Mouse (Mus musculus) C2C12 (cell line): Measurements from ENCODE around the gene Tnr. TPM values are rescaled to one million over a fixed set of nuclear protein-coding genes. Genes with fewer than 3 reads are reported as not detected.

Experiments used
- H3K27me3 ChIP-seq: one replicate; pipeline ENCODE4 v1.6.1; 2011; ENCODE audit not compliant: control insufficient read depth, insufficient read depth, insufficient read length
- H3K36me3 ChIP-seq: one replicate; pipeline ENCODE4 v1.6.1; 2011; ENCODE audit not compliant: control insufficient read depth, insufficient read depth
- H3K4me3 ChIP-seq: one replicate; pipeline ENCODE4 v1.5.1; 2011; ENCODE audit warnings: mild to moderate bottlenecking, control low read depth; ENCODE audit not compliant: poor library complexity, insufficient read depth, severe bottlenecking
- H3K79me2 ChIP-seq: one replicate; pipeline ENCODE4 v1.6.1; 2011; ENCODE audit not compliant: control insufficient read depth, insufficient read depth
- H3K79me3 ChIP-seq: one replicate; pipeline ENCODE4 v1.6.1; 2011; ENCODE audit warnings: low read depth, control low read depth
- H3ac ChIP-seq: one replicate; pipeline ENCODE3; 2011; ENCODE audit warnings: low read depth; ENCODE audit not compliant: control insufficient read depth, insufficient read length
- CEBPB ChIP-seq: IDR thresholded peaks from one replicate; pipeline ENCODE4 v1.6.1; 2011; ENCODE audit warnings: low read depth, mild to moderate bottlenecking, control low read depth, moderate library complexity
- CTCF ChIP-seq: IDR thresholded peaks from one replicate; pipeline ENCODE4 v1.5.1; 2011; ENCODE audit not compliant: control insufficient read depth, insufficient read depth, insufficient read length
- FOSL1 ChIP-seq: IDR thresholded peaks from one replicate; pipeline ENCODE4 v1.8.0; 2011; ENCODE audit warnings: mild to moderate bottlenecking, low read length; ENCODE audit not compliant: poor library complexity, insufficient read depth, severe bottlenecking
- MAX ChIP-seq: IDR thresholded peaks from one replicate; pipeline ENCODE4 v1.6.1; 2011; ENCODE audit warnings: mild to moderate bottlenecking, control low read depth
- MYOD1 ChIP-seq: IDR thresholded peaks from one replicate; pipeline ENCODE4 v1.6.1; 2011; ENCODE audit warnings: low read depth; ENCODE audit not compliant: control insufficient read depth, insufficient read length
- MYOG ChIP-seq: IDR thresholded peaks from one replicate; pipeline ENCODE4 v1.6.1; 2011; ENCODE audit not compliant: control insufficient read depth, insufficient read length; ENCODE audit errors: extremely low read depth
- USF1 ChIP-seq: IDR thresholded peaks from one replicate; pipeline ENCODE4 v1.6.1; 2011; ENCODE audit warnings: low read depth, mild to moderate bottlenecking, control low read depth, moderate library complexity
- polyA plus RNA-seq: library from polyadenylated mRNA; unstranded; fragments of >200 nt; fragmentation: generic; extraction: Trizol; gene quantifications from one replicate; pipeline ENCODE4 v1.2.1, GENCODE M21; 2012; ENCODE audit warnings: missing spikeins

Tnr gene
- polyA plus RNA-seq, 1 experiment = under 0.01 TPM

DNA sequence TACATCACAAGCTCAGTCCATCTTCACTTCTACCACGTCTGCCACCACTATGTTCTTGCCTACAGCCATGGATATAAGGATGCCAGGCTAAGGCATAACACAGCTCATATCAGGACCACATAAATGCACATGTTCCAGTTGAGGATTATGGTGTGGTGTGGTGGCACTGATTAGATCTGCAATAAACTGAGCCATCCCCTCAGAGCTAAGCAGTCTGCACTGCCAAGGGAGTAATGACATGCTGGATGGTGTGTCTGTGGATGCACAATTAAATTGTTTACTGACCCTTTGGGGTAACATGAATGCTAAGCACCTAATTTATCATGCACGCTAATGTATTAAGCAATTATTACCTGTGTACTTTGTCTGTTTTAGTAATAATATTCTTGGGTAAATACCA, 95.6 kb downstream of the Tnr start:
- Histone ChIP-seq H3K36me3 (no peaks in the 10 kb centered on the region), H3K79me3 (no peaks in the 10 kb centered on the region), H3K27me3 (peaks cover 6% of the 10 kb centered on the region), H3K4me3 (no peak overlapping the region), H3ac (no peak overlapping the region), H3K79me2 (no peaks in the 10 kb centered on the region)
- TF ChIP-seq MAX = no peak
- TF ChIP-seq USF1 = no peak
- no peak for TF ChIP-seq CTCF
- TF ChIP-seq CEBPB = no peak
- TF ChIP-seq MYOD1 = no peak
- TF ChIP-seq FOSL1 = no peak
- TF ChIP-seq MYOG = no peak

DNA sequence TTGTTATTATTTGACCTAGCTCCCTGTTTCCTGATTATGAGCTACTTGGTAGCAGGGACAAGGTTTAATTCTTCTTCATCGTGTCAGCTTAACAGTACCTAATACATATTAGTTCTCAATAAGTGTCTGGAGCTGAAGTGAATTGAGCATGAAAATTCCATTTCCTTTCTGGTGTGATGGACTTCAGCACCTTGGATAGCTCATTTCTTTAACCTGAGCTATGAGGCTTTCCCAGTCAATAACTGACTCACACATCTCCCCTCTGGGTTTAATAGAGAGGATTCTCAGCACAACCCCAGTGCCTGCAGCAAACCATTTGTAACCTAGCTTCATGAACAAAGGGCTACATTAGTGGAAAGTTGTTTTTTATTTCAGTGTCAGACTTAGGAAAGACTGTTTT, 97.8 kb downstream of the Tnr start:
- no peaks in the 10 kb centered on the region for H3K79me3 ChIP-seq
- TF ChIP-seq USF1 = no peak
- no peak for TF ChIP-seq CEBPB
- no peak for TF ChIP-seq MYOD1
- TF ChIP-seq MAX = no peak
- no peak for TF ChIP-seq MYOG
- TF ChIP-seq CTCF = no peak
- no peak for TF ChIP-seq FOSL1
- no peaks in the 10 kb centered on the region for H3K36me3 ChIP-seq
- no peaks in the 10 kb centered on the region for H3K27me3 ChIP-seq
- no peaks in the 10 kb centered on the region for H3K79me2 ChIP-seq
- H3ac ChIP-seq = no peak overlapping the region
- no peak overlapping the region for H3K4me3 ChIP-seq

DNA sequence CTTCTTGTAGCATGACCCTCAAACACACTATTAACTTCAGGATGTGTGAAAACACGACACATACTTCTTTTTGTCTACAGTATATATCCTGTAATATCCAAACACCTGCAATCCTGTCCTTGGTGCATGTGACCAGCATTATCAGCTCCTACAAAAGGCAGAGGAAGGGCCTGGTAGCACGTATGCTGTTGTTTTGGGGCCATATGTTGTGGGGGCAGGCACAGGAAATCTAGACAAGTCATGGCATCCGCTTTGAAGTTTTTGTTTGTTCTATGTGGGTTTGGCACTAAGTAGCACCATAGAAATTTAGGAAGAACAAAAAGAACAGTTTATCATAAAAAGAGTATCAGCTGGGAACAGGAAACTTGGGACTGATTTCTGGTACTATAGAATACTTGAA, 105.5 kb downstream of the Tnr start:
- Histone ChIP-seq H3K79me2 (no peaks in the 10 kb centered on the region), H3K36me3 (no peaks in the 10 kb centered on the region), H3K79me3 (no peaks in the 10 kb centered on the region), H3K27me3 (peaks cover 8% of the 10 kb centered on the region), H3ac (no peak overlapping the region), H3K4me3 (no peak overlapping the region)
- no peak for TF ChIP-seq MYOD1
- no peak for TF ChIP-seq CEBPB
- TF ChIP-seq CTCF = no peak
- no peak for TF ChIP-seq MAX
- TF ChIP-seq MYOG = no peak
- no peak for TF ChIP-seq USF1
- TF ChIP-seq FOSL1 = no peak

DNA sequence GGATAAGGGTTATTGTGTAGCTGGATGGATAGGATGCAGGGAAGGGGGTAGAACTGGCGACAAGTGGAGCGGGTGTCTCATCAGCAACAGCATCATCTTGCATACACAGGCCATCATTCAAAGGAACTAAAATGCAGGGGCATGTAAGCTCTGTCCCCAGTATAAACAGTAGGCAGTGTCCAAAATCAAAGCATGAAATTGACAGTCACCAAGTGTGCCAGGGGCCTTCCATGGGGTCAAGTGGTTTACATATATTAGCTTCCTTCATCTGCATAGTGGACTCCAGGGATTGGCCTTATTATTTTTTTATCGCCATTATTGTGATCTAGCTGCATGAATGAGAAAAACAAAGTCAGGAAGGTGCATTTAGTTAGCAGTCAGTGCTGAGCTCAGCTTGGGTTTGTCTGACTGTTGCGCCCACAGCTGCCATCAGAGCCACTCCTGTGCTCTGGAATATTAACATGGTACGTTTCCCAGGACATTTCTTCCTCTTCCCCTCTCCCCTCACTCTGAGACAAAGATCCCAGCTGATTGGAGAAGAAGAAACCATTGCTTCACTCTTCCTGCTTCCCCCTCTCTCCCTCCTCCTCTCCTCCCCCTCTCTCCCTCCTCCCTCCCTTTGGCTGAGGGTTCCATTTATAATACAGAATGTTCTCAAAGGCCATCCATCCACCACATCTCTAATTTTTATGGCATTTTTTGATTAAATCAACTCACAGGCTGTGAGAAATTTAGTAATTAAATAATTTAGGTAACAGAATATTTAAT, 106.4 kb downstream of the Tnr start:
- Histone ChIP-seq H3K27me3 (peaks cover 13% of the 10 kb centered on the region), H3K4me3 (no peak overlapping the region), H3K79me3 (no peaks in the 10 kb centered on the region), H3ac (no peak overlapping the region), H3K79me2 (no peaks in the 10 kb centered on the region), H3K36me3 (no peaks in the 10 kb centered on the region)
- TF ChIP-seq CTCF (no peak), MYOD1 (no peak), MYOG (no peak), MAX (no peak)

DNA sequence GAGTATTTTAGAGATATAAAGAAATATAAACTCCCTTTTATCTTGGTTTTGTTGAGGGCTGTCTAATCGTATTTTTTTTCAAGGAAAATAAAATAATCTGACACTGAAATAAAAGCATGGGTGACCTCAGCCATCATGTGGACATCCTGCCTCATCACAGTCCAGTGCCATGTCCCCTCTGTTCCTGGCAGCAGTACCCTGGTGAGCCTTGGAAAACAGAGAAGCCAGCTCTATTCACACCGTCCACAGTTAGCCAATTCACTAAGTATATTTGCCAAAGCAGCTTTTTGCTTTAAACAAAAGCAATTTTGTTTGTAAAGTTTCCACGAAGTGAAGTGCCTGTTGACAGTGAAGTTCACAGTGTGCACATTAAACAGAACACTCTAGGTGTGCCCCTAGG, 109.0 kb downstream of the Tnr start:
- Histone ChIP-seq H3K27me3 (peaks cover 16% of the 10 kb centered on the region), H3ac (no peak overlapping the region), H3K79me2 (no peaks in the 10 kb centered on the region), H3K79me3 (no peaks in the 10 kb centered on the region), H3K4me3 (no peak overlapping the region), H3K36me3 (no peaks in the 10 kb centered on the region)
- TF ChIP-seq MYOG = no peak

DNA sequence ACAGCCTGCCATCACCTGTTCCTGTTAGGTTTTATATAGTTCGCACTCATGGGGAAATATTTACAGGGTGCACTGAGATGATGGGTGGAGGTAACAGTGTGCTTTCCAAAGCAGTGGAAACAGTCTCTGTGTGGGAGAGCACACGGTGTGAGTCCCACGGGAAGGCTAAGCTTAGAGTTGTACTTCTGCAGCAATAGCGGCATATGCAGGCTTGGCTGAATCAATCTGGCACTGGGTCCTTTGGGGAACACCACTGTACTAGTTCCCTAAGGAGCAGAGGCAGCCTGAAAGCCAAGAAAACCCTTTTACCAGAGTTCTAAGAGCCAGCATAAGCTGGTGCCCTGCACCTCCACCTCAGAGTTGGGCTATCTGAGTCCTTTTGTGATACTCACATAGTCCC, 115.8 kb downstream of the Tnr start:
- H3K4me3 ChIP-seq = no peak overlapping the region
- no peaks in the 10 kb centered on the region for H3K36me3 ChIP-seq
- H3K27me3 ChIP-seq = peaks cover 23% of the 10 kb centered on the region
- H3K79me3 ChIP-seq = no peaks in the 10 kb centered on the region
- no peaks in the 10 kb centered on the region for H3K79me2 ChIP-seq
- no peak overlapping the region for H3ac ChIP-seq
- no peak for TF ChIP-seq MYOD1
- TF ChIP-seq CEBPB = no peak
- TF ChIP-seq USF1 = no peak
